Mouse (Mus musculus) hindbrain, embryonic 13.5 days (tissue): ENCODE results near the gene Pea15a. TPM values are rescaled to one million over a fixed set of nuclear protein-coding genes. Genes with fewer than 3 reads are reported as not detected.
"Not testable (repeated sequence)": the region's sequence is repeated elsewhere in the genome, so short reads cannot be mapped to it uniquely, and the experiment has no call there.

Experiments used
- ATAC-seq: fragments of 200-750 bp; cut with Nextera tagmentation; 2 replicates; pipeline ENCODE4 v1.8.0; 2017; ENCODE audit warnings: moderate TSS enrichment; ENCODE audit not compliant: low FRiP score
- H3K27ac ChIP-seq: fragments of 300-500 bp; sonication (generic); 2 replicates; pipeline ENCODE4 v1.5.1; 2015; ENCODE audit warnings: inconsistent platforms, mild to moderate bottlenecking, moderate library complexity
- H3K27me3 ChIP-seq: fragments of 300-500 bp; sonication (generic); 2 replicates; pipeline ENCODE4 v1.6.1; 2015; ENCODE audit warnings: mild to moderate bottlenecking, inconsistent platforms
- H3K36me3 ChIP-seq: fragments of 300-500 bp; sonication (generic); 2 replicates; pipeline ENCODE4 v1.6.1; 2015; ENCODE audit warnings: mild to moderate bottlenecking, inconsistent platforms
- H3K4me1 ChIP-seq: fragments of 300-500 bp; sonication (generic); replicated peaks from 2 replicates; pipeline ENCODE4 v1.6.1; 2015; ENCODE audit warnings: inconsistent platforms
- H3K4me2 ChIP-seq: fragments of 300-500 bp; sonication (generic); 2 replicates; pipeline ENCODE4 v1.6.1; 2015; ENCODE audit warnings: inconsistent platforms, mild to moderate bottlenecking, moderate library complexity
- H3K4me3 ChIP-seq: fragments of 300-500 bp; sonication (generic); 2 replicates; pipeline ENCODE4 v1.5.1; 2015; ENCODE audit warnings: mild to moderate bottlenecking, inconsistent platforms
- H3K9ac ChIP-seq: fragments of 300-500 bp; sonication (generic); 2 replicates; pipeline ENCODE4 v1.6.1; 2015; ENCODE audit warnings: mild to moderate bottlenecking, inconsistent platforms
- H3K9me3 ChIP-seq: fragments of 300-500 bp; sonication (generic); 2 replicates; pipeline ENCODE4 v1.6.1; 2016; ENCODE audit warnings: inconsistent platforms
- WGBS: fragments of 180-500 bp; shearing (Covaris S2); methylation state at CpG from one replicate; pipeline ENCODE4 v1.1.7; 2015; 5-methylcytosine and 5-hydroxymethylcytosine counted together
- polyA plus RNA-seq: library from polyadenylated mRNA; unstranded; fragments of >200 nt; fragmentation: Nextera tagmentation; extraction: Ambion mirVana; gene quantifications from 2 replicates; pipeline ENCODE4 v1.2.1, GENCODE M21; 2015

Pea15a gene
- 400 and 410 TPM in 2 replicates for polyA plus RNA-seq

- H3K27ac ChIP-seq, result peak within 1 kb of the TSS; percentile 95
- ATAC-seq, result peak; percentile 73
- H3K36me3 ChIP-seq, result no peaks in the 10 kb centered on the region; the same call in 1 of the 2 replicates
- peak within 1 kb of the TSS; percentile 70 for H3K4me2 ChIP-seq
- peaks cover 57% of the 10 kb centered on the region for H3K4me1 ChIP-seq
- no peaks in the 10 kb centered on the region for H3K9me3 ChIP-seq
- H3K4me3 ChIP-seq, result peak within 1 kb of the TSS; percentile 82
- peak within 1 kb of the TSS; percentile 97 for H3K9ac ChIP-seq
- no peaks in the 10 kb centered on the region for H3K27me3 ChIP-seq
- WGBS, result under 1% methylated on average over 40 of the region's 40 CpGs
These were observed at the start of gene Pea15a for GRCm38 (mm10) chr1:172206141-172206917. Gene Pea15a (minus strand): TSS chr1:172206804.

DNA sequence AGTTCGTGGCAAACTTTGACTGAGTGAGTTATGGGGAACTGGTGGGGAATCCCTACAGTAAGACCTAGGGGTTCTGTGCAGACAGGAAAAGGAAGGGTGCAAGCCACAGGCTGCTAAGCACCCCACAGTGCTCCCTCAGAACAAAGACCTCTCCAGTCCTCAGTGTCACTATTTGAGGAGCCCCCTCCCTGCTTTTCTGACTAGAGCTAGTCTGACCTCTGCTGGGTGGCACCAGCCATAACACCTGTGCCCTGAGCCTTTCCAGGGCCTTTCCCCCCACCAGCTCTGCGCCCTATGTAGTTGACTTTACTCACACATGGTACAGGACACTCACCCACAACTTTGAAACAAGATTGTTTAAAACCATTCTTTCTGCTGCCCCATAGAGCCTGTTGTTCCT lies 41.1 kb upstream of the Pea15a start:
- no peaks in the 10 kb centered on the region for H3K9me3 ChIP-seq
- 41% methylated on average over 2 of the region's 2 CpGs for WGBS

GRCm38 (mm10) chr1:172247216-172247615 lies 40.6 kb upstream of the Pea15a start:
- Histone ChIP-seq H3K4me3 (no peak overlapping the region), H3K27me3 (0 out of 2 replicates have a peak, but pooled peaks cover 12% of the 10 kb centered on the region), H3K9me3 (no peaks in the 10 kb centered on the region), H3K4me2 (no peak overlapping the region), H3K36me3 (no peaks in the 10 kb centered on the region), H3K27ac (no peak overlapping the region), H3K9ac (no peak overlapping the region), H3K4me1 (peaks cover 12% of the 10 kb centered on the region)
- 69% methylated on average over 4 of the region's 4 CpGs for WGBS
- ATAC-seq, result no peak

More for the DNA sequence above, 41.1 kb upstream of the Pea15a start:
- Histone ChIP-seq H3K4me1 (peaks cover 12% of the 10 kb centered on the region), H3K9ac (no peak overlapping the region), H3K27me3 (0 out of 2 replicates have a peak, but pooled peaks cover 12% of the 10 kb centered on the region), H3K27ac (no peak overlapping the region), H3K4me3 (no peak overlapping the region), H3K4me2 (no peak overlapping the region), H3K36me3 (no peaks in the 10 kb centered on the region)
- ATAC-seq, result no peak

- Histone ChIP-seq H3K4me2 (peak overlapping the region; percentile 13; the same call in 1 of the 2 replicates), H3K4me1 (peaks cover 15% of the 10 kb centered on the region), H3K27me3 (0 out of 2 replicates have a peak, but pooled peaks cover 12% of the 10 kb centered on the region)
- not testable (repeated sequence) for H3K4me3 ChIP-seq, H3K27ac ChIP-seq, H3K9ac ChIP-seq, ATAC-seq, H3K36me3 ChIP-seq, H3K9me3 ChIP-seq
- 46% methylated on average over 23 of the region's 23 CpGs for WGBS
These were observed 38.0 kb upstream of the Pea15a start for GRCm38 (mm10) chr1:172244645-172245044.

- H3K9ac ChIP-seq, result no peak overlapping the region
- no peak overlapping the region for H3K27ac ChIP-seq
- no peak for ATAC-seq
- WGBS, result 33% methylated on average over 16 of the region's 16 CpGs
- H3K4me2 ChIP-seq, result 0 out of 2 replicates have a peak overlapping the region, but pooled peaks have one; percentile 15
- peaks cover 15% of the 10 kb centered on the region for H3K4me1 ChIP-seq
- H3K9me3 ChIP-seq, result no peaks in the 10 kb centered on the region
- 0 out of 2 replicates have a peak, but pooled peaks cover 12% of the 10 kb centered on the region for H3K27me3 ChIP-seq
- no peaks in the 10 kb centered on the region for H3K36me3 ChIP-seq
- H3K4me3 ChIP-seq, result no peak overlapping the region
These were observed 37.1 kb upstream of the Pea15a start for GRCm38 (mm10) chr1:172243547-172244205.

DNA sequence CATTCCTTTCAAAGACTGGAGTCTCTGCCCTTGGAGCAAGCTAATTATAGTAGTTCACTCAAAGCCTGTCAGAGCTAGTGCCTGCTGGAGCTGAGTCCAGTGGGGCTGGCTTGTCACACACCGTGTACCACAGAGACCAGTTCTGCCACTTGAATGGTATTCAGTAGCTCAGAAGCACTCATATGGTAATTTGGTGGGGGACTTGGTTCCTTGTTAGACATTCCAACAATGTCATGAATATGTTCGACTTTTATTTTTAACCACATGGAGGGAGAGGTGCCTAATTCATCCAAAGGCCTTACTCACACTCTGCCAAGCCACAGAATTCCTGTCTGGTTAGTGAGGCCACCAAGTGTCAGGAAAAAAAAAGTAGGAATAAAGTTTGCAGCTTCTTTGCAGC lies 35.8 kb upstream of the Pea15a start:
- ATAC-seq, result peak; percentile 77
- H3K27ac ChIP-seq, result no peak overlapping the region

GRCm38 (mm10) chr1:172240945-172241708 lies 34.5 kb upstream of the Pea15a start:
- Histone ChIP-seq H3K27ac (no peak overlapping the region; the same call in 1 of the 2 replicates), H3K9ac (no peak overlapping the region), H3K27me3 (0 out of 2 replicates have a peak, but pooled peaks cover 12% of the 10 kb centered on the region), H3K4me2 (no peak overlapping the region), H3K4me1 (peaks cover 15% of the 10 kb centered on the region), H3K4me3 (no peak overlapping the region), H3K9me3 (no peaks in the 10 kb centered on the region), H3K36me3 (no peaks in the 10 kb centered on the region)
- WGBS, result 17% methylated on average over 6 of the region's 6 CpGs
- no peak for ATAC-seq

More for the DNA sequence above, 35.8 kb upstream of the Pea15a start:
- 10% methylated on average over 2 of the region's 2 CpGs for WGBS
- Histone ChIP-seq H3K4me3 (no peak overlapping the region), H3K9me3 (no peaks in the 10 kb centered on the region), H3K27me3 (0 out of 2 replicates have a peak, but pooled peaks cover 12% of the 10 kb centered on the region), H3K9ac (no peak overlapping the region), H3K4me2 (no peak overlapping the region), H3K36me3 (no peaks in the 10 kb centered on the region), H3K4me1 (peaks cover 15% of the 10 kb centered on the region)

DNA sequence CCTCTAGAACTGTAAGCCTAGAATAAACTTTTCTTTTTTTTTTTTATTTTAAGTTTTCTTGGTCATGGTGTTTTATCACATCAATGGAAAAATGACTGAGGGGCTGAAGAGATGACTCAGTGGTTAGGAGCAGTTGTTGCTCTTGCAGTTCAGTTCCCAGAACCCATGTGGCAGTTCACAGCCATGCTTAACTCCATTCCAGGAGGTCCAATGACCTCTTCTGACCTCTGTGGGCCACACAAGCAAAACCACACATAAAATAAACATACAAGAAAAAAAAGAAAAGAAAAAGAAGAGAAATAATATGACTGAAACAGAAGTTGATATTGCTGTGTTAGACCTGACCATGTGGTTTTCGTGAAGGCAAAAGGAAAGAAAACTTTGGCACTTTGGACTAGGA lies 22.6 kb upstream of the Pea15a start:
- no peak overlapping the region for H3K9ac ChIP-seq
- H3K27ac ChIP-seq, result no peak overlapping the region
- WGBS, result 94% methylated on average over 1 of the region's 1 CpGs
- no peaks in the 10 kb centered on the region for H3K4me1 ChIP-seq
- no peak overlapping the region for H3K4me2 ChIP-seq
- no peak overlapping the region for H3K4me3 ChIP-seq
- no peak for ATAC-seq
- no peaks in the 10 kb centered on the region for H3K27me3 ChIP-seq
- H3K36me3 ChIP-seq, result no peaks in the 10 kb centered on the region
- no peaks in the 10 kb centered on the region for H3K9me3 ChIP-seq

DNA sequence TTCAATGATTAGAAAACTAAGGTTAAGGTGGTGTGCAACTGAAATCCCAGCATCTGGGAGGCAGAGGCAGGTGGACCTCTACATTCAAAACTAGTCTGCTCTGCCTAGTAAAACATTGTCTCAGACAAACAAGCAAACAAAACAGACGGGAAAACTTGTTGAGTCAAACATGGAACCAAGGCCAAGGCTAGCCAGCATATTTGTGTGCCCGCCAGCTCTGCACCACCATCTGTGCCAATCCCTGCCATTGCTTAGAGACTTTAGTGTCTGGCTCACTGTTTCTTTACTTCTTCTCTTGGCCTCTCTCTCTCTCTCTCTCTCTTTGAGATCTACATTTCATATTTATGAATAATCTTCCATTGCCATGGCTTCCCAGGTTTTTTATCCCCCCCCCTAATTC lies 21.6 kb upstream of the Pea15a start:
- Histone ChIP-seq H3K27me3 (no peaks in the 10 kb centered on the region), H3K9me3 (no peaks in the 10 kb centered on the region), H3K4me1 (no peaks in the 10 kb centered on the region), H3K36me3 (no peaks in the 10 kb centered on the region), H3K9ac (no peak overlapping the region), H3K4me3 (no peak overlapping the region), H3K27ac (no peak overlapping the region), H3K4me2 (no peak overlapping the region)
- no peak for ATAC-seq
- WGBS, result 85% methylated on average over 2 of the region's 2 CpGs

DNA sequence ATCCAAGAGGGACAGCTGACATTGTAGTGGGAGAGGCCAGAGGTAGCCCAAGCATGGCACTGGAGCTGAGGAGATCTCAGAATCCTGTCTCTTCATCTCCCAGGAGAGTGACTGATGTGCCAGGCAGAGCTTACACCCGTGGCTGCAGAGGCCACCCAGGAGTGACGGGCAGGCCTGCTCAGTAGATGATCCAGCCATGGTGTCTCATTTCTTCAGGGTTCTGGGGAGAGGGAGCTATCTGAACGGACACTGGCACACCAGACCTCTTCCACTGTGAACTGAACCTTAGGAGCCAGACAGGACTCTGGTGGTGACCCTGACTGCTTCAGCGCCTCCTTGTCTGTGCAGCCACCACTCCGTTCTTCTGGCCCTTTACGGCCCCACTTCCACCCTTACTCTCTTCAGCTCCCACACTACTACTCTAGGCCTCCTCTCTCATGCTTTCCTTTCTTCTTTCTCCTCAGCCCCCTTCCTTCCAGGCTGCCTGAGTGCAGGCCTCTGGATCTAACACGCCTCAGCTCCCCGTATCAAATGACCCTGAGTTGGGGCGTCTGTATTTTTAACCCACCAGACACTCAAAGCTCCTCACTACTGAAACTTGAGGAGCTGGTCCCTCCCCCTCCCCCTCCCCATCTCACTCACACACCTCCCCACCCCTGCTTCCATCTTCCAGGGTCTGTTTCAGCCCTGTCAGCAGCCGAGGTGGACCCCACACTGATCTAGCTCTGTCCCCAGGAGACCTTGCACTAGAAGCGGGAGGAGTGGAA lies 14.9 kb upstream of the Pea15a start:
- Histone ChIP-seq H3K4me2 (no peak overlapping the region), H3K27ac (peak overlapping the region; percentile 48; the same call in 1 of the 2 replicates), H3K36me3 (no peaks in the 10 kb centered on the region), H3K9me3 (no peaks in the 10 kb centered on the region), H3K27me3 (no peaks in the 10 kb centered on the region), H3K9ac (0 out of 2 replicates have a peak overlapping the region, but pooled peaks have one; percentile 20), H3K4me1 (peaks cover 47% of the 10 kb centered on the region), H3K4me3 (no peak overlapping the region)
- 50% methylated on average over 11 of the region's 11 CpGs for WGBS
- ATAC-seq, result no peak

- H3K4me3 ChIP-seq, result no peak overlapping the region
- no peak overlapping the region for H3K9ac ChIP-seq
- ATAC-seq, result peak; percentile 19; the same call in 1 of the 2 replicates
- no peaks in the 10 kb centered on the region for H3K9me3 ChIP-seq
- H3K27me3 ChIP-seq, result no peaks in the 10 kb centered on the region
- WGBS, result 48% methylated on average over 10 of the region's 10 CpGs
- H3K4me2 ChIP-seq, result no peak overlapping the region
- peak overlapping the region; percentile 61 for H3K27ac ChIP-seq
- H3K4me1 ChIP-seq, result peaks cover 47% of the 10 kb centered on the region
- no peaks in the 10 kb centered on the region for H3K36me3 ChIP-seq
These were observed 13.8 kb upstream of the Pea15a start for GRCm38 (mm10) chr1:172220414-172220813.
